Mouse (Mus musculus) adrenal gland, postnatal 36 days (tissue): Measurements from ENCODE around the gene Fndc10. TPM values are rescaled to one million over a fixed set of nuclear protein-coding genes. Genes with fewer than 3 reads are reported as not detected.
"Not testable (repeated sequence)": the region's sequence is repeated elsewhere in the genome, so short reads cannot be mapped to it uniquely, and the experiment has no call there.

Experiments
- DNase-seq, 2 experiments: peaks; one replicate each; pipeline ENCODE4 v3.0.0; 2021; ENCODE audit warnings: mixed read lengths in 1 of 2
- total RNA-seq, 2 experiments: library from RNA; stranded (reverse); gene quantifications; 2 replicates each; pipeline ENCODE4 v1.2.3; 2021

The Fndc10 gene
- total RNA-seq, 2 experiments from 2014 or later = 31.3 to 59.8 TPM

DNA sequence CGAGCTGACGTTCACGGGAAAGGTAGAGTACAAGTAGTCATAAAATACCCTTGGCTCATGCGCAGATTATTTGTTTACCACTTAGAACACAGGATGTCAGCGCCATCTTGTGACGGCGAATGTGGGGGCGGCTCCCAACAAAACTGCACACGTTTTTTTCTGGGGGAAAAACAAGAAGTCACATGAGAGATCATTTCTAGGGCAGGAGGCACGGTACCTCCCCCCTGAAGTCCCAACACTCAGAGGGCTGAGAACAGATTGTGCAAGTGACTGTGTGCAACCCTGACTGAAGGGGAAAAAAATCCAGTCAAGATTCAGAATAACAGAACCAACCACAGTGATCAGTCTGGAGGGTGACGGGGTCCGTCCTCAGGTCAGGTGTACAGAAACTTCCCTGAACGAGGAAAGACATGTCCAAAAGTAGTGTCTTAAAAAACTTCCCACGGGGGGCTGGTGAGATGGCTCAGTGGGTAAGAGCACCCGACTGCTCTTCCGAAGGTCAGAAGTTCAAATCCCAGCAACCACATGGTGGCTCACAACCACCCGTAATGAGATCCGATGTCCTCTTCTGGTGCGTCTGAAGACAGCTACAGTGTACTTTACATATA lies 10.4 kb upstream of the Fndc10 start:
- DNase-seq = not testable (repeated sequence)

DNA sequence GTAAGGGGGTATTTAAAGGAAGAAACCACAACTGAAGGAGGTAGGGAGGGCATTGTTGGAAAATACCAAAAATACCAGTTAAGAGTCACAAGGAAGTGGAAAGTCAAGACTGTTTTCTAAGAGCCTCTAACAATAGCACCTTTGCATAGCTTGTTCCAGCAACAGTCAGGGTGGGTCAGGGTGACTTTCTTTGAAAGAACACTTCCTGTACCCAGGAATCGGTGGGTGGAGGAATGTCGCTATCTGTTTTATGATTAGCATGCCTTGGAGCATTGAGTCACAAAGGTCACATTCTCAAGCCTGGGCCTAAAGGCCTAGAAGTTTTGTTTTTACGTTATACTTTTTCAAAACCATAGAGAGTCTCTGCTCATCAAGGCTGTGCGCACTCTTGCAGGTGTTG lies 6.4 kb upstream of the Fndc10 start:
- not testable (repeated sequence) for DNase-seq

DNA sequence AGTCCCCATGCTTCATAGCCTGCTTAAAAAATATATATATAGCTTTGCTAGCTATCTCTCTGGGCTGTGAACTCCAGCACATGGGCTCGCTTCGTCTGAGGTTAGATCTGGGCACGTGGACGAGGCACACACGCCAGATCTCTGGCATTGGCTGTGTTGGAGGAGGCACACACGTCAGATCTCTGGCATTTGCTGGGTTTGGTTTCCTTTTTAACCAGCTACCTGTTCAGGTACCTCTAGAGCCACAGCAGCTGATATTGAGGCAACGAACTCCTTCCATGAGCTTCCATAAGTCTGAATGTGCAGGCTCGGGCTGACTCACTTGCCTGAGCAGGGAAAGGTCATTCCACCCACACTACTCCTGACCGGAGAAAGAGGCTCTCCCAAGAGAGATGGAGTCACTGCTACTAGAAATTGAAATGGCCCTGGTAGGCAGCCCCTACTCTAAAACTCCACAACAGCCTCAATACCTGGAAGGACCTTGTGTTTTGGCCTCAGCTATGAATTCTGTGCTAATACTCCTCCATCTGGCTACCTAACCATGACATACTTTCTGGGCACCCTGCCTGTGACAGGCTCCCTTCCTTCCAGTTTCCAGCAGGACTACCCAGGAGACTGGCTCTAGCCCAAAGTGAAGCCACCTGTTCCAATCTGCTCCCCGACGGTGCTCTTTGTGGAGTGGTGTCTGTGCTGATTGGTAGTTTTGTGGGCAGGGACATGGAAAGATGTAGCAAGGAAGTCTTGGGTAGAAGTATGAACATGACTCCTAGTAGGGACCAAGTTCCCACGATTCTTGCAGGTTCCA lies 3.4 kb upstream of the Fndc10 start:
- no peak for DNase-seq

DNA sequence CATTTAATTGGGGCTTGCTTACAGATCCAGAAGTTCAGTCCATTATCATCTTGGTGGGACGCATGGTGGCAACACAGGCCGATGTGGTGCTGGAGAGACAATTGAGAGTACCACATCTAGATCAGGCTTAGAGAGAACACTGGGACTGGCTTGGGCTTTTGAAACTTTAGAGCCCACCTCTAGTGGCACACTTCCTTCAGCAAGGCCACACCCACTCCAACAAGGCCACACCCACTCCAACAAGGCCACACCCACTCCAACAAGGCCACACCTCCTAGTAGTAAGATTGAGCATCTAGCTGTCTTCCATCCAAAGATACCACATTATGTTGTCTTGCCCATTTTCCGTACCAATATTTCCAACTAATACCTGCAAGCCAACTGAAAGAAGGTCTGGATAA lies 1.7 kb upstream of the Fndc10 start:
- no peak for DNase-seq

GRCm38 (mm10) chr4:155694482-155695401 lies 600 bp downstream of the Fndc10 start:
- DNase-seq = peak; percentile 76 to 77

DNA sequence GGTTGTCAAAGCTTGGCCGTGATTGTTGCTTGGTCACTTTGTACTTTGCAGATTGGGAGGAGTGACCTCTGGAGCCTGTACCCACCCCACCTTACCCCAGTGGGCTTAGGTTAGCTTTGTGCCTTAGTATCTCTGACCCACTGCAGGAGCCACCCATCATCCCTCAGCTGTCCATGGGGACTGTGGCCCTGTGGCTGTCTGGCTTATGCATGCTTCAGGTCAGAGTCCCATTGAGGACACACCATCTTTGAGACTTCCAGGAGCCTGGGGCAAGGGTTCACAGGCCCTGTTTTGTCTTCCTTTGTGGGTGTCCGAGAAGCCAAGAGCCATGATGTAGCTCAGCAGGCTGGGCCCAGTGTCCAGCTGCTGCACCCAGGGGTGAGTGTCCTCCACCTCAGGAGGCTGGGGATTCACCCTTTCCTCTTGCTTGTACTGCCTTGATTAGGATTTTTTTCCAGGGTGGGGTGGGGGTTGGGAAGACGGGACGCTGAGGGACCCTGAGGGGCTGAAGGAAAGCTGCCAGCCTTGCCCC lies 1.5 kb downstream of the Fndc10 start:
- DNase-seq = peak in 1 of 2 experiments; percentile 17

DNA sequence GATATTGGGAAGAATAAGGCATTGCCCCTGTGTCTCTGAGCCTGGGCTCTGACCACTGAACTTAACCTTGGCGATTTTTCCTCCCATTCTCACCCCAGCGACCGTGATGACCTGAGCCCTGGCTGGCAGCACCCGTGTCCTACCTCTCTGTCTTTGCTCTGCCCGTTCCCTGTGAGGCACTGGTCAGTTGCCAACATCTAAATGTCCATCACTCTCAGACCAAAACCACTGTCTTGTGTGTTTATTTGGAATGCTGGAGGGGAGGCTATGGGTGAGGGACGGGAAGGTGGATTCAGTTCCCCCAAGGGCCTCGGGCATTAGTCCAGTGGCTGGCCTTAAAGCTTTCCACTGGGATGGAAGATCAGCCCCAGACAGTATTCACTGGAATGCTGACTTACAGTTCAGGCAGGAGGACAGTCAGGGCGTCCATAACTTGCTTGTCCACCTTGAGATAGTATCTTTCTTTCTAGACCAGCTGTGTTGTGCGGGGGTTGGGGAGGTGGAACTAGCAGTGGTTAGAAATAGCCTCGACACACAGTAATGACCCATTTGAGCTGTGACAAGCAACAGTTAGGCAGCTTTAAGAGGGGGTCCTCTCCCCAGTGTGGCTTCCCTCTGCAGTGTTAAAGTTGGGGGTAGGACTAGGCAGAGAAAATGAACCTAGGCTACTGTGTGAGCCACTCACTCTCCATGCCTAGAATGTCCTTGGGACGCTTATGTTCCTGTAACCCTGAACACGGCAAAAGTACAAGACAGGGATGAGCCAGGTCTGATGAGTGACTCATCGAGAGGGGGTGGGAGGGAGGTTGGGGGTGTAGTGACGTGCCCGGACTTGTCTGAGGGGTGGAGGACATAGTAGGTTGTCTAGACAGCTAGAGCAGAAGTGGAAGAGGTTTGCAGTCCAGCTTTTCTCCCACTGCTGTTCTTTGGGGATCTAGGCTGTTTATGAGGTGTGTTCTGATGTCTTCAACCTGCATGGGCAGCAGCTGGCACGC lies 2.4 kb downstream of the Fndc10 start:
- DNase-seq = peak; percentile 65 to 73

DNA sequence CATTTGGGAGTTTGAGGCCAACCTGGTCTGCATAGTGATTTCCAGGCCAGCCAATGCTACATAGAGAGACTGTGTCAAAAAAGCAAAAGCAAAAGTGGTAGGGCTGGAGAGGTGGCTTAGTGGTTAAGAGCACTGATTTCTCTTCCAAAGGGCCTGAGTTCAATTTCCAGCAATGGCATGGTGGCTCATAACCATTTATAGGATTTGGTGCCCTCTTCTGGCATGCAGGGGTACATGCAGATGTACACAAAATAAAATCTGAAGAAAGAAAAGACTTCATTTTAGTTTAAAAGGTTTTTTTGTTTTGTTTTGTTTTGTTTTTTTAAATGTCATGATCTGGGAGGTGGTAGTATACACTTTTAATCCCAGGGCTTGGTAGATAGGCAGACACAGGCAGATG lies 6.3 kb downstream of the Fndc10 start:
- DNase-seq = no peak

DNA sequence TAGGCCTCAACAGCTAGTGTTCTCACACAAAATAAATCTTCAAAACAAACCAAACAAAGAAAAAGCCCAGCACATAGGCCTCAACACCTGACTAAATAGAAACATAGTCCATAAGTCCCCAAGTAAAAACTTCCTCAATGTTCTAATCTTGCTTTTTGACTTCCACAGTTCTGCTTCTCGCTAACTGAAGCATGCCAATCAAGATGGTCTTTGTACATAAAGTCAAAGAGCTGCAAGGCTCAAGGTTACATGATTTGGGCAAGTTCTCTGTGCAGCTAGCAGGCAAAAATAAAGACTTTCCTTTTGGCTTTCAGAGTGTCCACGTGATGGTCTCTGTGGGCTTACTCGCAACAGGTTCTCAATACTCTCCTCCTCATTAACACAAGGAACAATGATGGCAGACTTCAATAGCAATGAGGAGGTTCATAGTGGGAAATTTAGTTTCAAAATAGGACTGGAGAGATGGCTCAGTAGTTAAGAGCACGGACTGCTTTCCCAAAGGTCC lies 9.3 kb downstream of the Fndc10 start:
- no peak for DNase-seq

DNA sequence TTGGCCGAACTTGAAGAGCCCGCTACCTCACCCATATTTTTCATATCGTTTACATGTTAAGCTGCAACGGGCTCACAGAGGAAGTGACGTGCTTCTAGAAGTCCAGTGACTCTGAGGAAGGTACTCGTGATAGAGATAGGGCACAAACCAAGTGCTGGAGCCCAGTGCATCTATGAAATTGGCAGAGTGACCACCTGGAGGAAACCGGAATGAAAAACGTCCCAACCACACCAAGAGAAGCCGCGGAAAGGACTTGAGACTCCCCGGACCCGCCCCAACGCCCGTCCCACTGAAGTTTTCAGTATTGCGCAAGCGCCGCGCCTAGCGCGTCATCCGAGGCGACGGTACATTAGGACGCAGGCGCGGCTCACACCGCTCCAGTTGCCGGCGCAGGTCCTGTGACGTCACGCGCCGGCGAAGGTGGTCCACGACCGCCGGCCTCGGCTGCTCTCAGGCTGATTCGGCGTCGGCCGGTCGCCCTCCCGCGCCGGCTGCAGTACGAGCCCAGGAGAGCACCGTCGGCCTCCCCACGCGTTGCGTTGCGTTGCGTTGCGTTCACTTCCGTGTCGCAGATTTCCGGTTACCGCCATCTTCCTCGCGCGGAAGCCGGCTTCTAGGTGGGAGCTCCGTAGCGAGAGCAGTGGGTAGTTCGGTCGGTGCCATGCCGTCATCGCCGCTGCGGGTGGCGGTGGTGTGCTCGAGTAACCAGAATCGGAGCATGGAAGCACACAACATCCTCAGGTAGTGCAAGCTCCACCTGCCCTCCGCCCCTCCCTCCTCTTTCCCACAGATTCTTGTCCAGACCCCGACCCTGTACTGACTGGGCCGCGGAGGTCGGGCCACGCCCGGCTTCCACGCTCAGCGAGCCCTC lies 10.8 kb downstream of the Fndc10 start, which contains the start of gene Ssu72:
TSS of gene Ssu72 (plus strand) at position 80 of the 871 bp plus-strand sequence.
- DNase-seq = peak; percentile 92 to 93

GRCm38 (mm10) chr4:155705592-155705929 lies 11.4 kb downstream of the Fndc10 start:
- DNase-seq = no peak

DNA sequence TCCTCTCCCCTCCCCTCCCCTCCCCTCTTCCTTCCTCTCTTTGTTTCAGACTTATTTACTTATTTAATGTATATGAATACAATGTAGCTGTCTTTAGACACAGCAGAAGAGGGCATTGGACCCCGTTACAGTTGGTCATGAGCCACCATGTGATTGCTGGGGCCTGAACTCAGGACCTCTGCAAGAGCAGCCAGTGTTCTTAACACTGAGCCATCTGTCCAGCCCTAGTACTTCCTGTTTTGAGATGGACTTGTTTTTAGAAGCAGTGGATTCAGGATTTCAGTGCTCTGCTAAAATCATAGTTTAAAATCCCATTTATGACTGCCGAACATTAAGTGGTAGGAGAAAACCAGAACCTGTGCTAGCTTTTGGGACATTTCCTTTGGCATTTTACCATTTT lies 14.4 kb downstream of the Fndc10 start:
- no peak for DNase-seq

- no peak for DNase-seq
Observed at GRCm38 (mm10) chr4:155708988-155709387, 14.8 kb downstream of the Fndc10 start.

- DNase-seq = no peak
Observed at GRCm38 (mm10) chr4:155710521-155711252, 16.5 kb downstream of the Fndc10 start.

DNA sequence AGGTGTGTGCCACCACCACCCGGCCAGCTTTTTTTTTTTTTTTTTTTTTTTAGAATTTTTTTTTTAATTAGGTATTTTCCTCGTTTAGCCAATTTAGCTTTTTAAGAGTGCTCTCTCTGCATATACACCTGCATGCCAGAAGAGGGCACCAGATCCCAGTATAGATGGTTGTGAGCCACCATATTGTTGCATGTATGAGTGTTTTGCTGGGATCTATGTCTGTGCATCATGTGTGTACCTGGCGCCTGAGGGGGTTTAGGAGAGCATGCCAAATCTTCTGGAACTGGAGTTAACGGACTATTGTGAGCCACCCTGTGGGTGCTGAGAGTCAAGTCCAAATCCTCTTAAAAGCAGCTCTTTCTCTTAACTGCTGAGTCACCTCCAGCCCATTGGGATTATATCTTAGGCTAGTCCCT lies 27.5 kb downstream of the Fndc10 start:
- peak in 1 of 2 experiments; percentile 44 for DNase-seq

DNA sequence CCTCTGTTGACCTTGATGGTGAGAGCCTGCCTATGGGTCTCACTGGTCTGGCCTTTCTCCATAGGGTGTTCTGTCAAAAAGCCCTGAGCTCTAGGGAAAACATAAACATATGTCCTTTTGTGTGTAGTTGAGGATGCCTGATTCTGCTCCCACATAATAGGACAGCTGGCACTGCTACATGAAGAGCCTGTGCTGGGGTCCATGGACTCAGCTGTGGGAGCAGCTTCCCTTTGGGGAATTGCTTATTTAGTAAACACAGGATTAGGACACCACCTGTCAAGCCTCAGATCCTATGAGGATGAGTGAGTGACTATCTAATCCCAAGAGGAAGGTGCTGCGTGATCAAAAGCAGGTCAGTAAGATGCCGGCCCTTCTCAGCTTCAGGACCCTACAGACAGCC lies 33.9 kb downstream of the Fndc10 start:
- DNase-seq = no peak

DNA sequence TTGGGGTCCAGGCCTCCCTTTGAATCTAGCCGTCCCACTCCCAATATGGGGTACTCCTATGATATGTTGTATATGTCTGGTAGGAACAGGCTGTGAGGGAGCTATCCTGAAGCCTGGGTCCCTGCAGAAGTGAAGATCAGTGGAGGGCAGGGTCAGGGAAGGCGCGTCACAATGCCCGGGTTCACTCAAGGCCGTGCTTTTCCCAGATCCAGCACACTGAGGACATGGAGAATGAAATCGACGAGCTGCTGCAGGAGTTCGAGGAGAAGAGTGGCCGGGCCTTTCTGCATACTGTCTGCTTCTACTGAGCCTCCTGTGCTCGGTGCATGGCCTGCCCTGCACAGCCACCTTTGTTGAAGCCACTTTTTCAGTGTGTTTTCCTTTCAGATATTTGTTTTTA lies 39.1 kb downstream of the Fndc10 start:
- DNase-seq = peak; percentile 39 to 45

- peak; percentile 95 for DNase-seq
Observed at GRCm38 (mm10) chr4:155734350-155734941, 40.3 kb downstream of the Fndc10 start, which contains the start of gene Tmem240. Tmem240 (plus strand) TSS chr4:155734800.
